Mouse (Mus musculus) midbrain, embryonic 11.5 days (tissue): ENCODE measurements around the gene Jmy. TPM values are rescaled to one million over a fixed set of nuclear protein-coding genes. Genes with fewer than 3 reads are reported as not detected.

Experiments
- ATAC-seq: fragments of 200-750 bp; cut with Nextera tagmentation; 2 replicates; pipeline ENCODE4 v1.8.0; 2017; ENCODE audit warnings: moderate TSS enrichment, moderate library complexity; ENCODE audit not compliant: low FRiP score
- DNase-seq: peaks from one replicate; pipeline ENCODE4 v3.0.0; 2015; ENCODE audit warnings: low spot score; ENCODE audit errors: missing footprints
- H3K27ac ChIP-seq: fragments of 300-500 bp; sonication (generic); 2 replicates; pipeline ENCODE4 v1.5.1; 2014; ENCODE audit warnings: low read depth, low read length
- H3K27me3 ChIP-seq: fragments of 300-500 bp; sonication (generic); 2 replicates; pipeline ENCODE4 v1.6.1; 2014; ENCODE audit warnings: mild to moderate bottlenecking, low read length, moderate library complexity, mixed read lengths; ENCODE audit not compliant: control insufficient read depth, insufficient read depth
- H3K36me3 ChIP-seq: fragments of 300-500 bp; sonication (generic); 2 replicates; pipeline ENCODE4 v1.6.1; 2014; ENCODE audit warnings: mild to moderate bottlenecking, low read length, moderate library complexity, mixed read lengths; ENCODE audit not compliant: control insufficient read depth, insufficient read depth
- H3K4me1 ChIP-seq: fragments of 300-500 bp; sonication (generic); 2 replicates; pipeline ENCODE4 v1.6.1; 2014; ENCODE audit warnings: low read length; ENCODE audit not compliant: control insufficient read depth, insufficient read depth
- H3K4me2 ChIP-seq: fragments of 300-500 bp; sonication (generic); 2 replicates; pipeline ENCODE4 v1.6.1; 2014; ENCODE audit warnings: mild to moderate bottlenecking, moderate library complexity
- H3K4me3 ChIP-seq: fragments of 300-500 bp; sonication (generic); 2 replicates; pipeline ENCODE4 v1.5.1; 2014; ENCODE audit warnings: low read depth, low read length
- H3K9ac ChIP-seq: fragments of 300-500 bp; sonication (generic); 2 replicates; pipeline ENCODE4 v1.6.1; 2014; ENCODE audit warnings: low read length
- H3K9me3 ChIP-seq: fragments of 300-500 bp; sonication (generic); 2 replicates; pipeline ENCODE4 v1.6.1; 2016; ENCODE audit warnings: low read length; ENCODE audit not compliant: control insufficient read depth
- WGBS: fragments of 180-500 bp; shearing (Covaris S2); extraction: QIAGEN DNeasy Blood & Tissue Kit; methylation state at CpG from one replicate; pipeline ENCODE4 v1.1.7; 2014; 5-methylcytosine and 5-hydroxymethylcytosine counted together
- polyA plus RNA-seq: library from polyadenylated mRNA; unstranded; fragments of >200 nt; fragmentation: Nextera tagmentation; extraction: Ambion mirVana; gene quantifications from 2 replicates; pipeline ENCODE4 v1.2.1, GENCODE M21; 2014

Jmy gene
- polyA plus RNA-seq, 1 experiment from 2014 or later = 3.5 TPM

GRCm38 (mm10) chr13:93484276-93484675, 15.3 kb downstream of the Jmy start:
- Histone ChIP-seq H3K9ac (no peak overlapping the region), H3K4me2 (no peak overlapping the region), H3K4me3 (no peak overlapping the region), H3K36me3 (no peaks in the 10 kb centered on the region), H3K4me1 (no peaks in the 10 kb centered on the region), H3K9me3 (no peaks in the 10 kb centered on the region), H3K27ac (no peak overlapping the region), H3K27me3 (no peaks in the 10 kb centered on the region)
- DNase-seq (no peak), ATAC-seq (no peak)
- WGBS = 98% methylated on average over 3 of the region's 3 CpGs

- Histone ChIP-seq H3K9ac (no peak overlapping the region), H3K4me1 (no peaks in the 10 kb centered on the region), H3K4me3 (no peak overlapping the region), H3K36me3 (no peaks in the 10 kb centered on the region), H3K27ac (no peak overlapping the region), H3K27me3 (no peaks in the 10 kb centered on the region), H3K9me3 (no peaks in the 10 kb centered on the region), H3K4me2 (no peak overlapping the region)
- DNase-seq (no peak), ATAC-seq (no peak)
- WGBS = 92% methylated on average over 3 of the region's 3 CpGs
Measured at GRCm38 (mm10) chr13:93481110-93481509, 18.5 kb downstream of the Jmy start.

GRCm38 (mm10) chr13:93478344-93478743, 21.3 kb downstream of the Jmy start:
- no peak for ATAC-seq
- Histone ChIP-seq H3K4me1 (no peaks in the 10 kb centered on the region), H3K36me3 (no peaks in the 10 kb centered on the region), H3K27ac (no peak overlapping the region), H3K4me2 (no peak overlapping the region), H3K27me3 (no peaks in the 10 kb centered on the region), H3K9ac (no peak overlapping the region), H3K4me3 (no peak overlapping the region), H3K9me3 (no peaks in the 10 kb centered on the region)
- no peak for DNase-seq
- 96% methylated on average over 3 of the region's 3 CpGs for WGBS

- Histone ChIP-seq H3K4me3 (no peak overlapping the region), H3K4me1 (no peaks in the 10 kb centered on the region), H3K36me3 (0 out of 2 replicates have a peak, but pooled peaks cover 2% of the 10 kb centered on the region), H3K27me3 (no peaks in the 10 kb centered on the region), H3K4me2 (no peak overlapping the region), H3K9ac (no peak overlapping the region), H3K27ac (no peak overlapping the region), H3K9me3 (no peaks in the 10 kb centered on the region)
- 90% methylated on average over 3 of the region's 3 CpGs for WGBS
- ATAC-seq (no peak), DNase-seq (no peak)
Measured at GRCm38 (mm10) chr13:93468355-93468754, 31.3 kb downstream of the Jmy start.

- Histone ChIP-seq H3K9ac (no peak overlapping the region), H3K4me3 (no peak overlapping the region), H3K27ac (no peak overlapping the region), H3K4me1 (no peaks in the 10 kb centered on the region), H3K27me3 (no peaks in the 10 kb centered on the region), H3K4me2 (no peak overlapping the region), H3K36me3 (no peaks in the 10 kb centered on the region), H3K9me3 (no peaks in the 10 kb centered on the region)
- 96% methylated on average over 7 of the region's 7 CpGs for WGBS
- ATAC-seq (no peak), DNase-seq (no peak)
Measured at GRCm38 (mm10) chr13:93459566-93459965, 40.0 kb downstream of the Jmy start.

GRCm38 (mm10) chr13:93458616-93459015, 41.0 kb downstream of the Jmy start:
- Histone ChIP-seq H3K4me3 (no peak overlapping the region), H3K27me3 (no peaks in the 10 kb centered on the region), H3K4me2 (no peak overlapping the region), H3K9ac (no peak overlapping the region), H3K4me1 (no peaks in the 10 kb centered on the region), H3K27ac (no peak overlapping the region), H3K9me3 (no peaks in the 10 kb centered on the region), H3K36me3 (peaks cover 2% of the 10 kb centered on the region; the same call in 1 of the 2 replicates)
- no peak for ATAC-seq
- 89% methylated on average over 4 of the region's 4 CpGs for WGBS
- DNase-seq = no peak

GRCm38 (mm10) chr13:93453275-93453674, 46.3 kb downstream of the Jmy start:
- Histone ChIP-seq H3K4me2 (no peak overlapping the region), H3K4me3 (no peak overlapping the region), H3K36me3 (peaks cover 2% of the 10 kb centered on the region; the same call in 1 of the 2 replicates), H3K9ac (no peak overlapping the region), H3K27me3 (no peaks in the 10 kb centered on the region), H3K4me1 (no peaks in the 10 kb centered on the region), H3K9me3 (no peaks in the 10 kb centered on the region), H3K27ac (no peak overlapping the region)
- WGBS = 93% methylated on average over 6 of the region's 6 CpGs
- DNase-seq = no peak
- ATAC-seq = no peak

- 91% methylated on average over 3 of the region's 3 CpGs for WGBS
Measured at GRCm38 (mm10) chr13:93440167-93440566, 59.4 kb downstream of the Jmy start.

GRCm38 (mm10) chr13:93429205-93429604, 70.4 kb downstream of the Jmy start:
- H3K9ac ChIP-seq = no peak overlapping the region
- 92% methylated on average over 1 of the region's 1 CpGs for WGBS
- H3K4me3 ChIP-seq = no peak overlapping the region
- no peaks in the 10 kb centered on the region for H3K4me1 ChIP-seq
- no peak for DNase-seq
- no peak overlapping the region for H3K27ac ChIP-seq
- H3K27me3 ChIP-seq = no peaks in the 10 kb centered on the region
- no peaks in the 10 kb centered on the region for H3K36me3 ChIP-seq
- no peaks in the 10 kb centered on the region for H3K9me3 ChIP-seq
- H3K4me2 ChIP-seq = no peak overlapping the region
- no peak for ATAC-seq

More at GRCm38 (mm10) chr13:93440167-93440566, 59.4 kb downstream of the Jmy start:
- ATAC-seq (peak; percentile 70), DNase-seq (no peak)
- Histone ChIP-seq H3K27me3 (no peaks in the 10 kb centered on the region), H3K36me3 (no peaks in the 10 kb centered on the region; the same call in 1 of the 2 replicates), H3K4me3 (no peak overlapping the region), H3K9me3 (no peaks in the 10 kb centered on the region), H3K27ac (no peak overlapping the region), H3K4me1 (no peaks in the 10 kb centered on the region), H3K4me2 (no peak overlapping the region), H3K9ac (no peak overlapping the region)
